In the genomic region with DNA sequence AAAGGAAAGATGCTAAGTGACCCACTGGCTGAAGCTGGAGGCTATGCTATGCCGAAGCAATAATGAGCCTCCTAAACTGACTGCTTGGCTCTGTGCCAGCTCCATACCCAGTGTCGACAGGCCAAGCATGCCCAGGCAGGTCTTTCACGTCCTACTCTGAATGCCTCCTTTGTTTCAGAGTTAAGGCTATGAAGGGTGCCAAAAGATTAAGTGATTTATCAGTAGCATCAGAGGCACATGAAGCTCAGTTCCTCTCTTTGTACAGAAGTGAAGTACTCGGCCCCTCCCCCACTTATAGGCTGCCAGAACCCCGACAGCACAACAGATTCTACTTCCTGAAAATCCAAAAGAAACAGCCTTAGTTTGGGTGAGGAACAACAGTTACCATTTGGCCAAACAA, we compare ENCODE assay signal across 8 mouse cellular contexts. TPM values are rescaled to one million over a fixed set of nuclear protein-coding genes. Genes with fewer than 3 reads are reported as not detected.
DNase-seq lines count a peak whose midpoint lies in the region; ATAC-seq and TF ChIP-seq lines count a peak whose summit lies in the region.

No protein-coding gene starts in this region.

- 12% methylated on average over 5 of the region's 5 CpGs for WGBS in kidney, embryonic 15.5 days
- 7% methylated on average over 5 of the region's 5 CpGs for whole genome bisulfite sequencing in stomach, postnatal 0 days
- 11% methylated on average over 5 of the region's 5 CpGs for WGBS in thymus, adult 2 months

- no peak for TF ChIP-seq POLR2A in thymus, adult 2 months (IDR thresholded peaks at IDR 0.05; ENCODE audit: control insufficient read depth, extremely low read depth, insufficient read depth, low read length, poor library complexity)

- H3K9ac ChIP-seq in kidney, embryonic 15.5 days: no peak overlapping the region
- no peak overlapping the region for H3K9ac ChIP-seq in stomach, postnatal 0 days (ENCODE audit: low read length)

- DNase-seq in left cerebral cortex, postnatal 4 days: peak; percentile 59
- no peak for DNase-seq in left cerebral cortex, adult 9 months (ENCODE audit: low spot score in 2 of 2)
- DNase-seq in c-Kit-positive CD71-positive TER-119-positive erythroid progenitor cells, embryonic 14.5 days (ENCODE audit: low spot score): peak; percentile 21
- peak; percentile 46 to 66 for DNase-seq in heart, adult 9 months (ENCODE audit: low spot score in 2 of 2)
- DNase-seq in lung, postnatal 14 days: peak; percentile 72
- DNase-seq in stomach, postnatal 0 days (ENCODE audit: low spot score): peak; percentile 82
- no peak for DNase-seq in thymus, adult 2 months

- H3K9me3 ChIP-seq in kidney, embryonic 15.5 days (replicated peaks): no peaks in the 10 kb centered on the region
- no peaks in the 10 kb centered on the region for H3K9me3 ChIP-seq in stomach, postnatal 0 days (ENCODE audit: control insufficient read depth, low read length)

- no peaks in the 10 kb centered on the region for H3K27me3 ChIP-seq in kidney, embryonic 15.5 days
- H3K27me3 ChIP-seq in stomach, postnatal 0 days (ENCODE audit: control insufficient read depth, insufficient read depth, low read length): no peaks in the 10 kb centered on the region
- no peaks in the 10 kb centered on the region for H3K27me3 ChIP-seq in thymus, adult 2 months (ENCODE audit: control insufficient read depth, insufficient read depth, low read length)

- TF ChIP-seq CTCF in stomach, postnatal 0 days (IDR thresholded peaks at IDR 0.05; ENCODE audit: low read depth): no peak
- no peak for TF ChIP-seq CTCF in thymus, adult 2 months (IDR thresholded peaks at IDR 0.05; ENCODE audit: borderline replicate concordance, control insufficient read depth, extremely low read depth, insufficient read depth, low read length, poor library complexity)

- peak overlapping the region; percentile 21; the same call in 1 of the 2 replicates for H3K4me2 ChIP-seq in kidney, embryonic 15.5 days
- no peak overlapping the region for H3K4me2 ChIP-seq in stomach, postnatal 0 days (replicated peaks; ENCODE audit: low read depth)

- TF ChIP-seq EP300 in stomach, postnatal 0 days (optimal IDR thresholded peaks at IDR 0.05): no peak

- H3K27ac ChIP-seq in kidney, embryonic 15.5 days: peak overlapping the region; percentile 81
- peak overlapping the region; percentile 69 for H3K27ac ChIP-seq in stomach, postnatal 0 days (replicated peaks)
- no peak overlapping the region for H3K27ac ChIP-seq in thymus, adult 2 months (ENCODE audit: control insufficient read depth, insufficient read depth, low read length)

- intact Hi-C loops in left cerebral cortex, postnatal 4 days (cut with DNase I): no loop called here

- H3K4me1 ChIP-seq in kidney, embryonic 15.5 days: peaks cover 39% of the 10 kb centered on the region
- 0 out of 2 replicates have a peak, but pooled peaks cover 2% of the 10 kb centered on the region for H3K4me1 ChIP-seq in stomach, postnatal 0 days (replicated peaks; ENCODE audit: control insufficient read depth, insufficient read depth)
- H3K4me1 ChIP-seq in thymus, adult 2 months (replicated peaks; ENCODE audit: control insufficient read depth, insufficient read depth, low read length): peaks cover 11% of the 10 kb centered on the region

- peak; percentile 41 for ATAC-seq in kidney, embryonic 15.5 days (replicated peaks; ENCODE audit: low FRiP score)
- ATAC-seq in stomach, postnatal 0 days (ENCODE audit: low FRiP score, low TSS enrichment): peak; percentile 72

- H3K4me3 ChIP-seq in kidney, embryonic 15.5 days (replicated peaks): no peak overlapping the region
- H3K4me3 ChIP-seq in stomach, postnatal 0 days (ENCODE audit: low read depth, low read length): no peak overlapping the region
- no peak overlapping the region for H3K4me3 ChIP-seq in thymus, adult 2 months (ENCODE audit: control insufficient read depth, insufficient read depth, low read length)

- peaks cover 27% of the 10 kb centered on the region for H3K36me3 ChIP-seq in kidney, embryonic 15.5 days
- peaks cover 8% of the 10 kb centered on the region; the same call in 1 of the 2 replicates for H3K36me3 ChIP-seq in stomach, postnatal 0 days (ENCODE audit: control insufficient read depth, insufficient read depth, low read length)
- no peaks in the 10 kb centered on the region; the same call in 1 of the 2 replicates for H3K36me3 ChIP-seq in thymus, adult 2 months (ENCODE audit: control insufficient read depth, insufficient read depth, low read length)

RNA-seq across cellular contexts. Expression of a gene that starts 3.2 kb away (rescaled TPM):
- total RNA-seq in left cerebral cortex, postnatal 4 days (2021): 1 to 10 TPM; 8.7 to 9.8 TPM
- polyA plus RNA-seq in kidney, embryonic 15.5 days (2015; fragmentation: Nextera tagmentation; extraction: Ambion mirVana): 90.2 and 90.5 TPM in 2 replicates
- 14.5 and 18.3 TPM in 2 replicates for polyA plus RNA-seq in stomach, postnatal 0 days (2015; fragmentation: Nextera tagmentation; extraction: Ambion mirVana)
- 19.1 and 24.1 TPM in 2 replicates for polyA plus RNA-seq in thymus, adult 2 months (2012; rRNA removed)

RNA-seq across cellular contexts. Expression of a gene that starts 6.3 kb away (rescaled TPM):
- 10 to 100 TPM; 16.4 to 18.2 TPM for total RNA-seq in left cerebral cortex, postnatal 4 days (2021)
- 22.5 and 25.0 TPM in 2 replicates for polyA plus RNA-seq in kidney, embryonic 15.5 days (2015; fragmentation: Nextera tagmentation; extraction: Ambion mirVana)
- 16.9 and 18.3 TPM in 2 replicates for polyA plus RNA-seq in stomach, postnatal 0 days (2015; fragmentation: Nextera tagmentation; extraction: Ambion mirVana)
- 24.6 and 25.4 TPM in 2 replicates for polyA plus RNA-seq in thymus, adult 2 months (2012; rRNA removed)

Comparison
In these comparisons a context has a peak if more than half of its experiments do, and no peak if none do; other contexts are left out.
1. DNase-seq: peak in left cerebral cortex, postnatal 4 days (single experiment), c-Kit-positive CD71-positive TER-119-positive erythroid progenitor cells, embryonic 14.5 days (single experiment), heart, adult 9 months (2 of 2), lung, postnatal 14 days (single experiment) and stomach, postnatal 0 days (single experiment); none in left cerebral cortex, adult 9 months (0 of 2) and thymus, adult 2 months (single experiment).